Mouse (Mus musculus) erythroblast, embryonic 14.5 days (primary cell): ENCODE results near the gene Tmpo. TPM values are rescaled to one million over a fixed set of nuclear protein-coding genes. Genes with fewer than 3 reads are reported as not detected.
"Not testable (repeated sequence)": the region's sequence is repeated elsewhere in the genome, so short reads cannot be mapped to it uniquely, and the experiment has no call there.

Experiments
- H3K27me3 ChIP-seq: 2 replicates; pipeline ENCODE4 v1.6.1; 2012; ENCODE audit warnings: inconsistent platforms; ENCODE audit not compliant: control insufficient read depth
- H3K36me3 ChIP-seq: 2 replicates; pipeline ENCODE4 v1.6.1; 2012; ENCODE audit warnings: mild to moderate bottlenecking, inconsistent platforms; ENCODE audit not compliant: control insufficient read depth
- H3K4me1 ChIP-seq: 2 replicates; pipeline ENCODE4 v1.6.1; 2012; ENCODE audit warnings: inconsistent platforms; ENCODE audit not compliant: control insufficient read depth
- H3K4me3 ChIP-seq: replicated peaks from 2 replicates; pipeline ENCODE3; 2012; ENCODE audit warnings: moderate library complexity, mild to moderate bottlenecking, inconsistent platforms
- H3K9me3 ChIP-seq: 2 replicates; pipeline ENCODE4 v1.6.1; 2012; ENCODE audit warnings: low read length, inconsistent platforms, mixed read lengths; ENCODE audit not compliant: control insufficient read depth
- GATA1 ChIP-seq: IDR thresholded peaks from 2 replicates; pipeline ENCODE4 v1.6.1; 2012; ENCODE audit warnings: low read length, inconsistent platforms, mixed read lengths
- TAL1 ChIP-seq: IDR thresholded peaks from 3 replicates; pipeline ENCODE4 v1.6.1; 2012; ENCODE audit warnings: low read length, inconsistent platforms, mixed read lengths
- polyA plus RNA-seq: library from polyadenylated mRNA; stranded (reverse); fragments of >175 nt; gene quantifications from 2 replicates; pipeline ENCODE4 v1.2.3, GENCODE M21; 2012

Tmpo gene
- polyA plus RNA-seq, 1 experiment, result 37.9 TPM

GRCm38 (mm10) chr10:91188684-91189287 is 7.7 kb upstream of the Tmpo start:
- Histone ChIP-seq H3K36me3 (no peaks in the 10 kb centered on the region), H3K4me3 (no peak overlapping the region), H3K4me1 (peaks cover 30% of the 10 kb centered on the region), H3K27me3 (peaks cover 11% of the 10 kb centered on the region), H3K9me3 (no peaks in the 10 kb centered on the region)
- TF ChIP-seq GATA1 (no peak), TAL1 (no peak)

- Histone ChIP-seq H3K9me3 (no peaks in the 10 kb centered on the region), H3K4me3 (peak overlapping the region; percentile 64), H3K4me1 (peaks cover 39% of the 10 kb centered on the region), H3K27me3 (peaks cover 11% of the 10 kb centered on the region), H3K36me3 (no peaks in the 10 kb centered on the region)
- no peak for TF ChIP-seq GATA1
- TF ChIP-seq TAL1, result no peak
Measured at GRCm38 (mm10) chr10:91187872-91188271, 6.8 kb upstream of the Tmpo start.

GRCm38 (mm10) chr10:91187349-91187748 is 6.2 kb upstream of the Tmpo start:
- peaks cover 45% of the 10 kb centered on the region for H3K4me1 ChIP-seq
- H3K27me3 ChIP-seq, result peaks cover 11% of the 10 kb centered on the region
- H3K9me3 ChIP-seq, result no peaks in the 10 kb centered on the region
- H3K4me3 ChIP-seq, result peak overlapping the region; percentile 64
- no peaks in the 10 kb centered on the region for H3K36me3 ChIP-seq
- no peak for TF ChIP-seq GATA1
- no peak for TF ChIP-seq TAL1

- TF ChIP-seq GATA1 (no peak), TAL1 (no peak)
- H3K4me3 ChIP-seq, result no peak overlapping the region
- no peaks in the 10 kb centered on the region for H3K9me3 ChIP-seq
- peaks cover 11% of the 10 kb centered on the region for H3K27me3 ChIP-seq
- no peaks in the 10 kb centered on the region for H3K36me3 ChIP-seq
- H3K4me1 ChIP-seq, result peaks cover 52% of the 10 kb centered on the region
Measured at GRCm38 (mm10) chr10:91185721-91186120, 4.6 kb upstream of the Tmpo start.

GRCm38 (mm10) chr10:91184893-91185292 is 3.8 kb upstream of the Tmpo start:
- H3K36me3 ChIP-seq, H3K4me3 ChIP-seq, H3K9me3 ChIP-seq: not testable (repeated sequence)
- Histone ChIP-seq H3K27me3 (peaks cover 11% of the 10 kb centered on the region), H3K4me1 (peaks cover 61% of the 10 kb centered on the region)

GRCm38 (mm10) chr10:91183316-91183715 is 2.2 kb upstream of the Tmpo start:
- Histone ChIP-seq H3K4me3 (peak overlapping the region; percentile 88), H3K27me3 (peaks cover 8% of the 10 kb centered on the region), H3K4me1 (peaks cover 62% of the 10 kb centered on the region), H3K9me3 (no peaks in the 10 kb centered on the region), H3K36me3 (peaks cover 3% of the 10 kb centered on the region)
- no peak for TF ChIP-seq GATA1
- no peak for TF ChIP-seq TAL1

GRCm38 (mm10) chr10:91182291-91182990 is 1.3 kb upstream of the Tmpo start:
- Histone ChIP-seq H3K27me3 (peaks cover 8% of the 10 kb centered on the region), H3K9me3 (no peaks in the 10 kb centered on the region), H3K4me1 (peaks cover 61% of the 10 kb centered on the region), H3K4me3 (peak overlapping the region; percentile 88), H3K36me3 (peaks cover 6% of the 10 kb centered on the region)
- TF ChIP-seq GATA1 (no peak), TAL1 (no peak)

GRCm38 (mm10) chr10:91181461-91182288 is 560 bp upstream of the Tmpo start:
- peaks cover 58% of the 10 kb centered on the region for H3K4me1 ChIP-seq
- peak overlapping the region; percentile 88 for H3K4me3 ChIP-seq
- no peaks in the 10 kb centered on the region for H3K9me3 ChIP-seq
- H3K36me3 ChIP-seq, result peaks cover 6% of the 10 kb centered on the region
- no peak for TF ChIP-seq TAL1
- no peak for TF ChIP-seq GATA1
- peaks cover under 1% of the 10 kb centered on the region for H3K27me3 ChIP-seq

- H3K4me3 ChIP-seq, result peak overlapping the region; percentile 88
- TF ChIP-seq GATA1 (no peak), TAL1 (no peak)
Measured at GRCm38 (mm10) chr10:91180301-91180700, 814 bp downstream of the Tmpo start.

More at GRCm38 (mm10) chr10:91180301-91180700, 814 bp downstream of the Tmpo start:
- peaks cover 6% of the 10 kb centered on the region for H3K36me3 ChIP-seq
- H3K9me3 ChIP-seq, result no peaks in the 10 kb centered on the region
- H3K27me3 ChIP-seq, result no peaks in the 10 kb centered on the region
- H3K4me1 ChIP-seq, result peaks cover 57% of the 10 kb centered on the region
